Mouse (Mus musculus) T-helper 2 cell (primary cell): ENCODE measurements around the gene Itpkc.
"Not testable (repeated sequence)": the region's sequence is repeated elsewhere in the genome, so short reads cannot be mapped to it uniquely, and the experiment has no call there.

Source experiments
- in situ Hi-C: fragments of 300-600 bp; cut with MboI, MseI; formaldehyde crosslinking; loops from one replicate; pipeline ENCODE4 v1.15.1; 2025; ENCODE audit warnings: high pct_unique_total_duplicates

Itpkc gene

GRCm38 (mm10) chr7:27228281-27228821 lies at the start of gene Itpkc:
TSS of gene Itpkc (minus strand) at chr7:27228661.
- in situ Hi-C loops, result loop anchor here (5.0 kb wide), 1 partner anchor 36 kb away; no protein-coding TSS in a partner anchor

- in situ Hi-C loops, result loop anchor here (10.0 kb wide), 1 partner anchor 502 kb away; no protein-coding TSS in a partner anchor
Observed at GRCm38 (mm10) chr7:27277191-27277590, 48.7 kb upstream of the Itpkc start.

- in situ Hi-C loops, result loop anchor here (10.0 kb wide), 1 partner anchor 501 kb away; no protein-coding TSS in a partner anchor
Observed at GRCm38 (mm10) chr7:27276021-27276420, 47.6 kb upstream of the Itpkc start.

GRCm38 (mm10) chr7:27274916-27275315 lies 46.5 kb upstream of the Itpkc start:
- in situ Hi-C loops, result loop anchor here (10.0 kb wide), 1 partner anchor 500 kb away; no protein-coding TSS in a partner anchor

- in situ Hi-C loops, result loop anchor here (10.0 kb wide), 1 partner anchor 499 kb away; no protein-coding TSS in a partner anchor
Observed at GRCm38 (mm10) chr7:27273739-27274351, 45.4 kb upstream of the Itpkc start.

GRCm38 (mm10) chr7:27271423-27271822 lies 43.0 kb upstream of the Itpkc start:
- in situ Hi-C loops, result loop anchor here (10.0 kb wide), 1 partner anchor 497 kb away; no protein-coding TSS in a partner anchor

GRCm38 (mm10) chr7:27266515-27267128 lies 38.2 kb upstream of the Itpkc start:
- in situ Hi-C loops, result no loop called here

GRCm38 (mm10) chr7:27264761-27265160 lies 36.3 kb upstream of the Itpkc start:
- in situ Hi-C loops, result no loop called here

- in situ Hi-C loops, result no loop called here
Observed at GRCm38 (mm10) chr7:27261888-27262287, 33.4 kb upstream of the Itpkc start.

GRCm38 (mm10) chr7:27260856-27261255 lies 32.4 kb upstream of the Itpkc start:
- in situ Hi-C loops, result no loop called here

GRCm38 (mm10) chr7:27259771-27260170 lies 31.3 kb upstream of the Itpkc start:
- in situ Hi-C loops, result loop anchor here (5.0 kb wide), 1 partner anchor 102 kb away; no protein-coding TSS in a partner anchor

- in situ Hi-C loops, result loop anchor here (5.0 kb wide), 1 partner anchor 102 kb away; no protein-coding TSS in a partner anchor
Observed at GRCm38 (mm10) chr7:27259271-27259721, 30.8 kb upstream of the Itpkc start.

- in situ Hi-C loops, result loop anchor here (5.0 kb wide), 1 partner anchor 101 kb away; no protein-coding TSS in a partner anchor
Observed at GRCm38 (mm10) chr7:27258205-27258899, 29.9 kb upstream of the Itpkc start, which contains the start of gene Numbl. TSS of gene Numbl (plus strand) at chr7:27258433.

GRCm38 (mm10) chr7:27257852-27258204 lies 29.4 kb upstream of the Itpkc start:
- in situ Hi-C loops, result loop anchor here (5.0 kb wide), 1 partner anchor 101 kb away; no protein-coding TSS in a partner anchor

- in situ Hi-C loops, result loop anchor here (5.0 kb wide), 1 partner anchor 100 kb away; no protein-coding TSS in a partner anchor
Observed at GRCm38 (mm10) chr7:27257046-27257851, 28.8 kb upstream of the Itpkc start.

GRCm38 (mm10) chr7:27255721-27256120 lies 27.3 kb upstream of the Itpkc start:
- in situ Hi-C loops, result loop anchor here (5.0 kb wide), 1 partner anchor 98 kb away; no protein-coding TSS in a partner anchor

GRCm38 (mm10) chr7:27251946-27252345 lies 23.5 kb upstream of the Itpkc start:
- in situ Hi-C loops, result no loop called here

GRCm38 (mm10) chr7:27249928-27250327 lies 21.5 kb upstream of the Itpkc start:
- in situ Hi-C loops, result no loop called here

- in situ Hi-C loops, result no loop called here
Observed at GRCm38 (mm10) chr7:27249146-27249545, 20.7 kb upstream of the Itpkc start.

- in situ Hi-C loops, result not testable (repeated sequence)
Observed at GRCm38 (mm10) chr7:27244088-27244487, 15.6 kb upstream of the Itpkc start.

GRCm38 (mm10) chr7:27243211-27243610 lies 14.8 kb upstream of the Itpkc start:
- in situ Hi-C loops, result no loop called here
